Mouse (Mus musculus) embryonic facial prominence, embryonic 14.5 days (tissue): ENCODE measurements around the gene Klhl40. TPM values are rescaled to one million over a fixed set of nuclear protein-coding genes. Genes with fewer than 3 reads are reported as not detected.

ENCODE experiments used
- ATAC-seq: fragments of 200-750 bp; cut with Nextera tagmentation; 2 replicates; pipeline ENCODE4 v1.8.0; 2017; ENCODE audit warnings: low read depth, moderate number of reproducible peaks, moderate TSS enrichment
- DNase-seq: peaks from one replicate; pipeline ENCODE4 v3.0.0-alpha.2; 2015; ENCODE audit warnings: low spot score
- H3K27ac ChIP-seq: fragments of 300-500 bp; sonication (generic); replicated peaks from 2 replicates; pipeline ENCODE4 v1.5.1; 2014; ENCODE audit warnings: low read depth, mild to moderate bottlenecking, low read length, moderate library complexity
- H3K27me3 ChIP-seq: fragments of 300-500 bp; sonication (generic); replicated peaks from 2 replicates; pipeline ENCODE4 v1.6.1; 2014; ENCODE audit warnings: low read length; ENCODE audit not compliant: control insufficient read depth, insufficient read depth
- H3K36me3 ChIP-seq: fragments of 300-500 bp; sonication (generic); 2 replicates; pipeline ENCODE4 v1.6.1; 2014; ENCODE audit warnings: low read length, mixed read lengths; ENCODE audit not compliant: control insufficient read depth, insufficient read depth
- H3K4me1 ChIP-seq: fragments of 300-500 bp; sonication (generic); 2 replicates; pipeline ENCODE4 v1.6.1; 2014; ENCODE audit warnings: antibody characterized with exemption, low read length; ENCODE audit not compliant: control insufficient read depth, insufficient read depth
- H3K4me2 ChIP-seq: fragments of 300-500 bp; sonication (generic); 2 replicates; pipeline ENCODE4 v1.6.1; 2014; ENCODE audit warnings: low read depth, mild to moderate bottlenecking, low read length, moderate library complexity, mixed read lengths
- H3K4me3 ChIP-seq: fragments of 300-500 bp; sonication (generic); 2 replicates; pipeline ENCODE4 v1.5.1; 2014; ENCODE audit warnings: low read depth, mild to moderate bottlenecking, low read length
- H3K9ac ChIP-seq: fragments of 300-500 bp; sonication (generic); 2 replicates; pipeline ENCODE4 v1.6.1; 2014; ENCODE audit warnings: low read depth, mild to moderate bottlenecking, low read length, moderate library complexity, mixed read lengths
- H3K9me3 ChIP-seq: fragments of 300-500 bp; sonication (generic); 2 replicates; pipeline ENCODE4 v1.6.1; 2016; ENCODE audit warnings: low read length; ENCODE audit not compliant: control insufficient read depth
- WGBS: fragments of 180-500 bp; shearing (Covaris S2); extraction: QIAGEN DNeasy Blood & Tissue Kit; methylation state at CpG from one replicate; pipeline ENCODE4 v1.1.7; 2014; 5-methylcytosine and 5-hydroxymethylcytosine counted together
- polyA plus RNA-seq: library from polyadenylated mRNA; unstranded; fragments of >200 nt; fragmentation: Nextera tagmentation; extraction: Ambion mirVana; gene quantifications from 2 replicates; pipeline ENCODE4 v1.2.1, GENCODE M21; 2014

The Klhl40 gene
- polyA plus RNA-seq, 1 experiment from 2014 or later = 41.1 TPM

GRCm38 (mm10) chr9:121763716-121764115 lies 13.7 kb upstream of the Klhl40 start:
- no peak overlapping the region for H3K27ac ChIP-seq
- H3K27me3 ChIP-seq = no peaks in the 10 kb centered on the region
- no peaks in the 10 kb centered on the region for H3K9me3 ChIP-seq
- no peak overlapping the region for H3K4me3 ChIP-seq
- no peak overlapping the region for H3K9ac ChIP-seq
- H3K4me1 ChIP-seq = peaks cover 12% of the 10 kb centered on the region; the same call in 1 of the 2 replicates
- ATAC-seq = no peak
- no peak overlapping the region for H3K4me2 ChIP-seq
- 81% methylated on average over 19 of the region's 19 CpGs for WGBS
- no peak for DNase-seq
- peaks cover 62% of the 10 kb centered on the region for H3K36me3 ChIP-seq

GRCm38 (mm10) chr9:121765166-121765855 lies 12.1 kb upstream of the Klhl40 start:
- Histone ChIP-seq H3K4me1 (peaks cover 10% of the 10 kb centered on the region; the same call in 1 of the 2 replicates), H3K4me3 (no peak overlapping the region), H3K9ac (no peak overlapping the region), H3K27ac (no peak overlapping the region), H3K9me3 (no peaks in the 10 kb centered on the region), H3K4me2 (no peak overlapping the region), H3K36me3 (peaks cover 63% of the 10 kb centered on the region), H3K27me3 (no peaks in the 10 kb centered on the region)
- no peak; the same call in 1 of the 2 replicates for ATAC-seq
- peak; percentile 42 for DNase-seq
- 85% methylated on average over 16 of the region's 16 CpGs for WGBS

GRCm38 (mm10) chr9:121772412-121772811 lies 5.0 kb upstream of the Klhl40 start:
- Histone ChIP-seq H3K4me2 (no peak overlapping the region), H3K9me3 (no peaks in the 10 kb centered on the region), H3K27ac (no peak overlapping the region), H3K9ac (no peak overlapping the region), H3K27me3 (peaks cover 11% of the 10 kb centered on the region), H3K4me1 (no peaks in the 10 kb centered on the region), H3K36me3 (peaks cover 13% of the 10 kb centered on the region), H3K4me3 (no peak overlapping the region)
- WGBS = 60% methylated on average over 5 of the region's 5 CpGs
- no peak for DNase-seq
- ATAC-seq = no peak

- Histone ChIP-seq H3K9ac (no peak overlapping the region), H3K4me1 (peaks cover 6% of the 10 kb centered on the region; the same call in 1 of the 2 replicates), H3K27ac (no peak overlapping the region), H3K4me2 (no peak overlapping the region), H3K36me3 (no peaks in the 10 kb centered on the region), H3K27me3 (peaks cover 29% of the 10 kb centered on the region), H3K9me3 (no peaks in the 10 kb centered on the region), H3K4me3 (no peak overlapping the region)
- 75% methylated on average over 10 of the region's 10 CpGs for WGBS
- ATAC-seq (no peak), DNase-seq (no peak)
Observed at GRCm38 (mm10) chr9:121775951-121776350, 1.5 kb upstream of the Klhl40 start.

GRCm38 (mm10) chr9:121776511-121776910 lies 896 bp upstream of the Klhl40 start:
- WGBS = 77% methylated on average over 7 of the region's 7 CpGs
- Histone ChIP-seq H3K27me3 (peaks cover 29% of the 10 kb centered on the region), H3K36me3 (no peaks in the 10 kb centered on the region), H3K4me3 (no peak overlapping the region), H3K9ac (no peak overlapping the region), H3K4me1 (peaks cover 6% of the 10 kb centered on the region; the same call in 1 of the 2 replicates), H3K9me3 (no peaks in the 10 kb centered on the region), H3K27ac (no peak overlapping the region), H3K4me2 (no peak overlapping the region)
- DNase-seq = no peak
- no peak for ATAC-seq

- DNase-seq = no peak
- ATAC-seq = 0 out of 2 replicates have a peak, but pooled peaks have one; percentile 19
- H3K9ac ChIP-seq = peak overlapping the region; percentile 40
Observed at GRCm38 (mm10) chr9:121778066-121778624, 738 bp downstream of the Klhl40 start.

GRCm38 (mm10) chr9:121784801-121785200 lies 7.4 kb downstream of the Klhl40 start:
- Histone ChIP-seq H3K9me3 (no peaks in the 10 kb centered on the region), H3K4me3 (no peak overlapping the region), H3K4me2 (no peak overlapping the region), H3K4me1 (no peaks in the 10 kb centered on the region), H3K36me3 (no peaks in the 10 kb centered on the region), H3K27me3 (no peaks in the 10 kb centered on the region), H3K27ac (no peak overlapping the region), H3K9ac (no peak overlapping the region)
- ATAC-seq (no peak), DNase-seq (no peak)
- WGBS = 88% methylated on average over 12 of the region's 12 CpGs

More at GRCm38 (mm10) chr9:121778066-121778624, 738 bp downstream of the Klhl40 start:
- H3K4me3 ChIP-seq = peak overlapping the region; percentile 32
- peaks cover 29% of the 10 kb centered on the region for H3K27me3 ChIP-seq
- no peaks in the 10 kb centered on the region for H3K9me3 ChIP-seq
- no peak overlapping the region for H3K27ac ChIP-seq
- H3K4me2 ChIP-seq = peak overlapping the region; percentile 67
- H3K36me3 ChIP-seq = no peaks in the 10 kb centered on the region
- peaks cover 6% of the 10 kb centered on the region; the same call in 1 of the 2 replicates for H3K4me1 ChIP-seq
- WGBS = 12% methylated on average over 50 of the region's 54 CpGs

- Histone ChIP-seq H3K27me3 (no peaks in the 10 kb centered on the region), H3K9me3 (no peaks in the 10 kb centered on the region), H3K27ac (no peak overlapping the region), H3K36me3 (no peaks in the 10 kb centered on the region), H3K9ac (no peak overlapping the region), H3K4me2 (no peak overlapping the region), H3K4me1 (no peaks in the 10 kb centered on the region), H3K4me3 (no peak overlapping the region)
- no peak for ATAC-seq
- 90% methylated on average over 6 of the region's 8 CpGs for WGBS
- no peak for DNase-seq
Observed at GRCm38 (mm10) chr9:121785261-121785660, 7.9 kb downstream of the Klhl40 start.
